Mouse (Mus musculus) erythroblast, embryonic 14.5 days (primary cell): ENCODE data around the gene Map3k7.

Experiments
- GATA1 ChIP-seq: IDR thresholded peaks from 2 replicates; pipeline ENCODE4 v1.6.1; 2012; ENCODE audit warnings: low read length, inconsistent platforms, mixed read lengths
- TAL1 ChIP-seq: IDR thresholded peaks from 3 replicates; pipeline ENCODE4 v1.6.1; 2012; ENCODE audit warnings: low read length, inconsistent platforms, mixed read lengths

- TF ChIP-seq GATA1 (no peak), TAL1 (no peak)
Observed at GRCm38 (mm10) chr4:31993386-31993785, 29.5 kb downstream of the Map3k7 start.
